Mouse (Mus musculus) erythroblast, embryonic 14.5 days (primary cell): ENCODE results near the gene Kctd10.

Experiments
- GATA1 ChIP-seq: IDR thresholded peaks from 2 replicates; pipeline ENCODE4 v1.6.1; 2012; ENCODE audit warnings: low read length, inconsistent platforms, mixed read lengths
- TAL1 ChIP-seq: IDR thresholded peaks from 3 replicates; pipeline ENCODE4 v1.6.1; 2012; ENCODE audit warnings: low read length, inconsistent platforms, mixed read lengths

DNA sequence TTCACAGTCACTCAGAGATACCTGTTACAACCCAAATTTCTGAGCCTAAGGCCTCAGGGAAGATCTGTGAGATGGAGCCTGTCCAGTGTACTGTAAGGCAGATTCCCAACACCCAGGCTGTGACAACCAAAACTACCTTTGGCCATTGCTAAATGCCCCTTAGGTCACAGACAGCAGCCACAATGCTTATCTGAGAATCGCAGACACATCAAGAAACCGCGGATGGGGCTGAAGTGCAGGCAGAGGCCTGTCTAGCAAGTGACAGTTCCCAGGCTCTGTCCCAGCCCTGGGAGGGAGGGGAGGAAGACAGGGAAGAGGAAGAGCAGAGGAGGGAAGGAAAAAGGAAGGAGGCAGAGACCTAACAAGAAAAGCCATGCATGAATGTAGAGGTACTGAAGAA is 9.0 kb downstream of the Kctd10 start:
- no peak for TF ChIP-seq GATA1
- TF ChIP-seq TAL1: no peak
